Mouse (Mus musculus) urinary bladder, postnatal 10 days (tissue): ENCODE results near the gene F2.
"Not testable (repeated sequence)": the region's sequence is repeated elsewhere in the genome, so short reads cannot be mapped to it uniquely, and the experiment has no call there.

Experiments used
- DNase-seq: peaks from one replicate; pipeline ENCODE4 v3.0.0; 2022; ENCODE audit warnings: low spot score

F2 gene

DNA sequence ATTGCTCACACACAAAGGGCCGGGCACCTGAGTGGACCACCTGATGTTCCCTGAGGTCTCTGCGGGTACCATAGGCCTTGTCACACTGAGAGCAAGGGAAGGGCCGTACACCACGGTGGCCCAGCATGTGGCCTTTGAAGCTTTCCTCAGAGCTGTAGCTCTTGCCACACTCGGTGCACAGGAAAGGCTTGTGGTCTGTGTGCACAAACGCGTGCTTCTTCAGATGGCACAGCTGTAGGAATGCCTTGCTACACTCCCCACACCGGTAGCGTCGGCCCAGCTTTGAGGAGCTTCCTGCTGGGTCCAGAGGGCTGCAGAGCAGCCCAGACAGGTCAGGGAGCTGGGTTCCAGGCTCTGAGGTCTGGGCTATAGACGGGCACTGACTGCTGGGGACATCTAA, 9.6 kb upstream of the F2 start:
- DNase-seq, result no peak

DNA sequence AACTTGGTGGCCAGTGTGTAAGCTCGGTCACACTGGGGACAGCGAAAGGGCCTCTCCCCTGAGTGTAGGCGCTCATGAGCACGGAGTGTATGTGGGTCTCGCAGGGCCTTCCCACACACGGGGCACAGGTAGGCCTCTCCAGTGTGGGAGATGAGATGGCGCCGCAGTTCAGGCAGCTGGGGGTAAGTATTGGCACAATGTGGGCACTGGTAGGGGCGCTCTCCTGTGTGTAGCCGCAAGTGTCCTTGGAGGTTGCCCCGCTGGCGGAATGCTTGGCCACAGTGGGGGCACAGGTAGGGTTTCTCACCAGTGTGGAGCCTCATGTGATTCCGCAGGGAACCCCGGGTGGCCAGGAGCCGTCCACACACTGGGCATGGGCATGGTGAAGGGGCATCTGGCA, 9.1 kb upstream of the F2 start:
- no peak for DNase-seq

DNA sequence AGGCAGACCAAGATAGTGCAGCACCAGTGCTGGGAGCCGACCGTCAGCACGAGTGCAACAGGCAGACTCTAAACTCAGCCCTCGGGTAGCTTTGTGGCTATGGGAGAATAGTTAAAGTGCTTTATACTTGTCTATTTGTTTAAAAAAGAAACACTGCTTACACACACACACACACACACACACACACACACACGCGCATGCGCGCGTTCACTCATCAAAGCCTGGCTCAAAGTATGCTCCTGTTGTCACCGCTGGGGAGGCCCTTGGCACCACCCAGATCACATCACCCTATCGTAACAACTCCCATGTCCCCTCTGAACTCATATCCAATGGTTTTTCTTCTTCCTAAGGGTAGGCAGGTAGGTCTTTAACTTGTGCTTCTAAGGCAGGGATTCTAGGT, 7.8 kb upstream of the F2 start:
- DNase-seq, result no peak

DNA sequence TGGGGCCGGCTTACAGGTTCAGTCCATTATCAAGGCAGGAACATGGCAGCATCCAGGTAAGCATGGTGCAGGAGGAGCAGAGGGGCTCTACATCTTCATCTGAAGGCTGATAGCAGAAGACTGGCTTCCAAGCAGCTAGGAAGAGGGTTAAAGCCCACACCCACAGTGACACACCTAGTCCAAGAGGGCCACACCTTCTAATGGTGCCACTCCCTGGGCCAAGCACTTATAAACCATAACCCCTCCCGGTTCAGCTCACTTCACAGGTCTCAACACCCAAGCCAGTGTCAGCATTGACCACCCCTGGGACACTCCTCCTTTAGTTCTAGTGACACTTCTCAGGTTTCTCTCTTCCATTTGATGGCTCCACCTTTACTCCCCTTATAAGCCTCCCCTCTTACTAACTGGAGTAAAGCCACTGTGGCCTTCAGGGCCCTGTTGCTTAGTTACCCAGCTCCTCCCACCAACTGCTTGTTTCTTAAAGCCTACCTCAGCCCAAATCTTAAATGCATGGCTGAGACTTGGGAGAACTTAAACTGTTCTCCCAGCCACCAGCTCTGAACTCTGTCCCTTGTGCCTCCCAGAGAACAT, 6.7 kb upstream of the F2 start:
- DNase-seq, result no peak

DNA sequence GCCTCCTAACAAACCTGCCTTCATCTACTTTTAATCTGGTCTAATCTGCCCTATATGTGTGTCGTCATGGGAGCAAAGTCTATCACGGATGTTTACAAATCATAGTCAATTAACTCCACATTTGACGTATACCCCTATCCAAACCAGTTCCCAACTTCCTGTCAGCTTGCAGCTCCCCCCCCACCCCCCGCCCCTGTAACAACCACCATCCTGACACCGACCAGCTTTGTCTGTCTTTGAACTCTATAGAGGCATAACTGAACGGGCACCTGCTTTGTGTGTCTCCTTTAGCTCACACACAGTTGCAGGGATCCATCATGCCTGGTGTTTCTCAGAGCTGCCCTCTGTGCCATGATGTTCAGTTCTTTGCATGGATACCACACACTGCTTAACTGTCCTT, 2.7 kb upstream of the F2 start:
- DNase-seq, result no peak

DNA sequence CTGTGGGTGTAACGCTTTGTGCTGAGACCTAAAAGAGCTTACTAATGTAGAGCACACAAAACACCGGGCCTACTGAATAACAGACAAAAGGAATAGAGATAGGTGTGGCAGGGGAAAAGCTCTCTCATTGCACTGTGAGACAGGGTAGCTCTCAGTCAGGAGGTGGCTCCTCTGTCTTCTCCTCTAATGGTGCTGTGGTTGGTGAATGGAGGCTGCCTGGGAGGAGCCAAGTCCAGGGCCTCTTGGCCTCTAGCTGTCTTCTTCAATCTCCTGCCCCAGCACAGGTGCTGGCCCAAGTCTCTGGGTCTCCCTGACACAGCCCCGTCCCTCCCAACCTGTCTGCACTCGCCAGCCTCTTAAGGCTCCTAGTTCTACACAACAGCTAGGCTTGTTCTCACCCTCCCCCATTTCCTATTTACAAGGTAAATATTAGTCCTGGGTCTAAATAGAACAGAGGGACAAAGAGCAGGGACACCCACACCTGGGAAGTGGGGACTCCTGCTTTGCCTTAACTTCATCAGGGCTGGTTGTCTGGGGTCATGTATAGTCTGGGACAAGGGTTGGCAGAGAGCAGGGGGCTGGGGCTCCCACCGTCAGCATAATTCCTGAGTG, 619 bp upstream of the F2 start:
- DNase-seq, result no peak

DNA sequence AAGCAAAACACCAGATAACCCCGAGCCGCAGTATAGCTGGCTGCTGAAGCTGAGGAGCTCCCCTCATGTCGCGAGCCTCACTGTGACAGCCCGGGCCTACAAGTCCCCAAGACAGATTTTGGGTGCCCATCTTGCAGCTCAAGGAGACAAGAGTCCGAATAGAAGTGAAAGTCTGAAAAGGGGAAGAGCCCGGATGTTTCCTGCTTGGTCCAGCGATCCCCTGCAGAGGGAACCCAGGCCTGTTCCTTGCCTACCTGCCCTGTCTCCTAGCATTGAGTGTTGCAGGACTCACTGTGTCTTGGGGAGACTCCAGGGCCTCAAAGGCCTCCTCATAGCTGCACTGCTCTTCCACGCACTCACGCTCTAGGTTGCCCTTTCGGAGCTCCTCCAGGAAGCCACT, 728 bp downstream of the F2 start:
- no peak for DNase-seq

DNA sequence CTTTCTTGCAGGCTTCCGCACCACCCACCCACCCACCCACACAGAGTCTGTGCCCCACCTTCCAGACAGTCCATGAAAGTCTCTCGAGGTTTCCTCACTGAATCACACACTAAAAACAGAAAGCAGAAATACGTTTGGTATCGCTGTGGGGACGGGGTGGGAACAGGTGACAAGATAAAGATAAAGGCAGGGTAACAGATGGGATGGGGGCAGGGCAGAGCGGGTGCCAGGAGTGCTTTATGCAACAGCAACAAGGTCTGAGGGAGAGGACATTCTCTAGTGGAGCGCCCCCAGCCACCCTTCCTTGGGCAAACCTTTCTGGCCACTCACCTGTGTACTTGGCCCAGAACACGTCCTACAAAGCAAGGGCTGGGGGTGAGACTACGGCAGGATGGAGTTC, 1.4 kb downstream of the F2 start:
- no peak for DNase-seq

DNA sequence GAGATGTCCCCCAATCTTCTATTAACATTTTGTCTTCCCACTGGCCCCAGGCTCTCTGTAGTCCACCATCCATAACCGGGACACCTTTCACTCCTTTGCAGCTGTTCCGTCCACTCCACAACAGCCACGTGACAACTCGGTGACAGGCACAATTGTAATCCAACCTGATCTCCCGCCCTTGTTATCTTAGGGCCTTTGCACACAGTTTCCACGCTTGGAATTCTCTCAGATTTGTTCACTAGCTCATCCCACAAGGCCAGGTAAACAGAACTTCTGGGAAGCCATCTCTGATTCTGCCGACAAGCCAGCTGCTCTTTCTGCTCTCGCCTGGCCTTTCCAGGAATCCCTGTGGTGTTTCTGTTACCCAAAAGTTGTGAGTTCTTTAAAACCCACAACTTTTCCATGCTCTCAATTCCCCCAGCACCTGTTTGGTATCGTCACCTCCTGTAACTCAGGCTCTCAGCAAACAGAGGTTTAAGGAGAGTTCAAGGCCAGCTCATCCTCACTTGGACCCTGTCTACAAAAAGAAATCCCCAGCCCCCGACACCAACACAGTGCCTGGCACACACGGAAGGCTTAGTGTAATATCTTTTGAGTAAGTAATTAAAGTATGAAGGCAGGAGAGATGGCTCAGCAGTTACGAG, 2.8 kb downstream of the F2 start:
- DNase-seq, result no peak

DNA sequence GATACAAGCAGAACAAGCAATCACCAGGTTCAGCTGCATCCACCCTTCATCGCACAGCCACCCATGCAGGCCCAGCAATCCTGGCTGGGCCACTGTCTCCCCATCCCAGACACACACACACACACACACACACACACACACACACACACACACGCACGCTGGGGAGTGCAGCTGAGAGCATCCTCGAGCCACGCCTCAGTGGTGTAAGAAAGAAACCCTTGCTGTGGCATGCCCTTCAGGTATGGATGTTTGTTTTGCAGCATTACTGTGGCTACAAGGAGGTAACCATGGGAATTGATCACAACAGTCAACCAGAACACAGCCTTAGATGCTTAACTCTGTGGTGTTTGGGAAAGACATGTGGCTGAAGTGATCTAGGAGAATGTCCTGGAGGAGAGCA, 3.9 kb downstream of the F2 start:
- DNase-seq, result no peak

DNA sequence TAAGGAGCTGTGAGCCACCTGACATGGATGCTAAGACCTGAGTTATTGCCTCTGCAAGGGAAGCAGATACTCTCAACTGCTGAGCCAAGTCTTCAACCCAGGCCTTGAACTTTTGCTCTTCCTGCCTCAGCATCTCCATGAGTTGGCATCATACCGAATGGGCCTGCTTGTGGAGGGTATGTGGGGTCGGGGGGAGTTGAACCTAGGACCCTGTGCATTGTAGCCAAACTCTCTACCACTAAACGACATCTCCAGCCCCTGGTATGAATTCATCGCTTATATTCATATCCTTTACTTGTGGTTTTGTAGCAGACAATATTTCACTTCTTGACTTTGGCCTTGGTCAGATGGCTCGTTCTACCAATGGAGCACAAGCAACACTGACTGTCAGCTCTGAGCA, 4.4 kb downstream of the F2 start:
- DNase-seq, result no peak

DNA sequence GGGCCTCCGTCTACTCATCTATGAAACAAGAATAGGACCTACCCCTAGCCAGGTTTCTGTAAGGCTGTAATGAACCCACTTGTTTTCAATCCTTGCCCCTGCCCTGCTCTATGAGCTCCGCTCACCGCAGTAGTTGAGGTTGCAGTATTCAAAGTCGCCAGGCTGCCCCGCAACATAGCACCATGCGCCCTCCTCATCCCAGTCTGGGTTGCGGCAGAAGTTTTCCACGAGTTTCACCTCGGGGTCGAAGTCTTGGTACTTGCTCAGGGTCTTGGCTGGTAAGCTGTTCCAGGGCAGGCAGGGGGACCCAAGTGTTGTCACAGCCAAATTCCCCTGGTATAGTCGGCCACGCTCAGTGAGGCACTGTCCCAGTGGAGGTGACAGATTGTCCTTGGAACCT, 5.8 kb downstream of the F2 start:
- DNase-seq, result no peak

DNA sequence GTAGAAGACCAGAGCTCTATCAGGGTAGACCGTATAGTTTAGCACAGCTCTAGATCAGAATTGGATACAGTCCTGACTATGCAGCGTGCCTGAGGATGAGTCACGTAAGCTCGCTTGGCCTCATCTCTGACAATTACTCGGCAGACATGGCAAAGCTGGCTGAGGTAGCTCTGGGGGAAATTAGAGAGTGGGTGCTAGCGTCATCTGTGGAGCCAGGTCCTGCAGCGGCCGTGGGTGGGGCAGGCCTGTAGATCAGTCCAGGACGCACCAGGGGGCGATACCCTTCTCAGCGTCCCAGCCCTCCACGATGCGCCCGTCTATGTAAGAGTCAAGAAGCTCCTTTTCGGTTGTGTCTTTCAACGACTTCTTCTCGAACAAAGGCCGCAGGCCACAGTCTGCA, 6.5 kb downstream of the F2 start:
- no peak for DNase-seq

DNA sequence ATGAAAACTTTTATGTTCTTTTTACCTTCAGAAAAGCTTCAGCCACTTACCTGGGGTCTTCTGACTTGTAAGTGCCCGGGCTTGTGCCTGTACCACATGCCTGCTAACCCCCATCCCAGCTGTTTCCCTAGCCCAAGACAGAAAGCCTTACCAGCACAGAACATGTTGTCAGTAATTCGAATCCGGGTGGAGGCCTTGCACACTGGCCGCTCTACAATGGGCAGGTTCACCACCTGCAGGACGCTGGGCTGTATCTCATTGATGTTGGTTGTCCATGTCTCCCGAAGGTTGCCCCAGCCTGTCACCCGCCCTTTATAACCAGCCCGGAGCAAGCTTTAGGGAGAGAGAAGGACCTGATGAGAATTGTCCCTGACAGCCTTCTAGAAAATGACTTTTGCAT, 8.0 kb downstream of the F2 start:
- no peak for DNase-seq

DNA sequence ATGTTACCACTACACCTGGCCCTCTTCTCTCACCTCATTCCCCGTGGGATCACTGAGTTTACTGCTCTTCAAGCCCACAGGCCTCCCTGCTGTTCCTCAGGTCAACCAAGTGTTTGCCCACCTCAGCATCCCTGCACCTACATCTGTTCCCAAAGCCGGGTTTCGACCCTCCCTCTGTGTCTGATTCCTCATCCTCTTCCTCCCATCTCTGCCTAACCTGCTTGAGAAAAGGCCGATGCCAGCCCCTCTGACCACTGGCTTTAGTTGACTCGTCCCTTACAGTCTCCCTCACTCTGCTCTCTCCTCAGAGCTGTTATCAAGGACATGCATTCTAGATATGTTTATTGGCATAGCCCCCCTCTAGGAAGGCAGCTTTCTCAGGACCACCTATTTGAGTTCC, 8.7 kb downstream of the F2 start:
- no peak for DNase-seq

DNA sequence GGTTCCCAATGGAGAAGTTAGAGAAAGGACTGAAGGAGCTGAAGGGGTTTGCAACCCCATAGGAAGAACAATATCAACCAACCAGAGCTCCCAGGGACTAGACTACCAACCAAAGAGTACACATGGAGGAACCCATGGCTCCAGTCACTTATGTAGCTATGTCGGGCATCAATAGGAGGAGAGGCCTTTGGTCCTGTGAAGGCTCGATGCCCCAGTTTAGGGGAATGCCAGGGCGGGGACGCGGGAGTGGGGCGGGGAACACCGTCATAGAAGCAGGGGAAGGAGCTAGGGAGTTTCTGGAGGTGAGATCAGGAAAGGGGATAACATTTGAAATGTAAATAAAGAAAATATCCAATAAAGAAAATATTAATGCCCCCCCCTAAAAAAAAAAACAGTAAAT, 12.8 kb downstream of the F2 start:
- not testable (repeated sequence) for DNase-seq

DNA sequence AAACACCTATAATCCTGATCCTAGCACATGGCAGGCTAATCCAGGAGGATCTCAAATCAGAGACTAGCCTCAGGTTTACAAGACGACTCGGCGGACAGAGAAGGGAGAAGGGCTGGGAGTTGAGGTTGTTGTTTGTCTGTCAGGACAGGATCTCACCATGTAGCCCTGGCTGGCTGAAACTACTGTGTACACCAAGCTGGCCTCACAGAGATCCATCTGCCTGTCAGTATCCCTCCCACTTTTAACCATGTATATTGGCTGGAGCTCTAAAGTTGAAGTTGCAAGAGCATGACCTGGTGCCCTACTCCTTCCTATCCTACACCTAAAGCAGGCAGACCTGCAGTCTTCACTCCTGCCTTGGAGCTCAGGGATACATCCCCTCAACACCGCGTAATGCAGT, 13.9 kb downstream of the F2 start:
- DNase-seq, result no peak

DNA sequence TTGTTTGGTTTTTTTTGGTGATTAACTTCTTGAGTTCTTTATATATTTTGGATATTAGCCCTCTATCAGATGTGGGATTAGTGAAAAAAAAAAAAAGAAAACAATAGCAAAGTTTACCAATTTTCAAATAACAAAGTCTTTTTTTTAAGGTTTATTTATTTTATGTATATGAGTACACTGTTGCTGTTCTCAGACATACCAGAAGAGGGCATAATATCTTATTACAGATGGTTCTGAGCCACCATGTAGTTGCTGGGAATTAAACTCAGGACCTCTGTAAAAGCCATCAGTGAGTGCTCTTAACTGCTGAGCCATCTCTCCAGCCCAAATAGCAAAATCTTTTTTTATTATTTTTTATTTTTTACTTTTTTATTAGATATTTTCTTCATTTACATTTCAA, 26.8 kb downstream of the F2 start:
- DNase-seq, result not testable (repeated sequence)

DNA sequence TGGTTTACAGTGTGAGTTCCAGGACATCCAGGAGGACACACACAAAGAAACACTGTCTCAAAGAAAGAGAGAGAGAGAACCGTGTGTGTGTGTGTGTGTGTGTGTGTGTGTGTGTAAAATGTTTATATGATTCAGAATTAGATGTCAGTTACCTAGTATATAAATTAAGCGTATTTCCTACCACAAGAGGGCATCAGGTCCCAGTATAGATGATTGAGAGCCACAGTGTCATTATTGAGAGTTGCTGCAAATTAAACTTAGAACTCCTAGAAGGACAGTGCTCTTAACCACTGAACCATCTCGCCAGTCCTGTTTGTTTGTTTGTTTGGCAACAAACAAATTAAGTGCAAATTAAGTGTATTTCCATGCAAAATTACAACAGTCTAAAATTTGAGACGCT, 33.8 kb downstream of the F2 start:
- no peak for DNase-seq

DNA sequence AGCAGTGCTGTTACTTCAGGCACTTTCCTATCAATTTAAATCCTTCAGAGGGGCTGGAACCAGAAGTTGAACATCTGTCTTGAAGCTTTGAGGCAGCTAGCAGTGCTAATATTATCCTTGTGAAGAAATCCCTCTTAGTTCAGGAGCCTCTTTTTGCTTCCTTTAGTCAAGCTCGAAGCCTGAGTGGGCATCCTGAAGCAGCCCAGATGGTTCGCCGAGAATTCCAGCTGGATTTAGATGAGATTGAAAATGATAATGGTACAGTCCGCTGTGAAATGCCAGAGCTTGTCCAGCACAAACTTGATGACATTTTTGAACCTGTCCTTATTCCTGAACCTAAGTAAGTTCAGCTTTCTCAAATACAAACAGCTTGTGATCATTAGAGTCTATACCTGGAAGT, 35.7 kb downstream of the F2 start:
- no peak for DNase-seq

DNA sequence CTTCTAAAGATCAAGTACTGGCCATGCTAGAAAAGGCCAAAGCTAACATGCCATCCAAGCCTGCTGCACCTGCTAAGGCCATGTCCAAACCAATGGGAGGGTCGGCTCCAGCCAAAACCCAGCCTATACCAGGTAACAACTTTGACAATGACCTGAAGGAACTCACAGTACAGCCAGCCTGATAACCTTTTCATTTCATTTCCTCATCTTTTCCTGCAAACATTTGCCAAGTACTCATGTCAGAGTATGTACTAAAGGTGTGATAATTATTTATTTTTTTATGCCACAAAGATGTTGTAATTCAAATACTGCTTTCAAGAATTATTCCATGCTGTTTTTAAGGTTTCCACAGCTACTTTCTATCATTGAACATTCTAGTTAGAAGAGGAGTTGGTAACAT, 50.0 kb downstream of the F2 start:
- no peak for DNase-seq

DNA sequence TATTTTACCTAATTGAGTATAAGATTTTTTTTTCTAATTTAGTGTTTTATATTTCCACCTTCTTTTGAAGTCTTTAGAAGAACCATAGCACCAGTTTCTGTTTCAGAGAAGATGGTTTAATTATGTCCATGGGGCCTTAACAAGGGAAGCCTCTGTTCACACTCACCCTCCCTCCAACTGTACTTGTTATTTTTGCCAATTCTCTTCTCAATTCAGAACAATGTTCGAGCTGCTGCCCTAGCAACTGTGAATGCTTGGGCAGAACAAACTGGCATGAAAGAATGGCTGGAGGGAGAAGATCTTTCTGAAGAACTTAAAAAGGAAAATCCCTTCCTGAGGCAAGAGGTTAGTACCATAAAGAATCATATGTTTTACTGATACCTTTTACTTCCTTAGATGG, 55.3 kb downstream of the F2 start:
- DNase-seq, result no peak
